Mouse (Mus musculus): ENCODE results near the gene Fam234b.

Gene Fam234b

GRCm38 (mm10) chr6:135197921-135198532 is at the start of gene Fam234b, which contains the start of gene Hebp1:
Gene Fam234b (plus strand): TSS chr6:135197977.
Gene Hebp1 (minus strand): TSS chr6:135198022.
- peak; percentile 39 for DNase-seq (ENCODE audit: low read depth)

GRCm38 (mm10) chr6:135148506-135148905 is 49.3 kb upstream of the Fam234b start:
- DNase-seq (ENCODE audit: low read depth): no peak

GRCm38 (mm10) chr6:135149175-135149574 is 48.6 kb upstream of the Fam234b start:
- DNase-seq (ENCODE audit: low read depth): no peak

- no peak for DNase-seq (ENCODE audit: low read depth)
These were observed 48.1 kb upstream of the Fam234b start for GRCm38 (mm10) chr6:135149722-135150121.

GRCm38 (mm10) chr6:135150311-135150710 is 47.5 kb upstream of the Fam234b start:
- DNase-seq (ENCODE audit: low read depth): no peak

- DNase-seq (ENCODE audit: low read depth): no peak
These were observed 44.1 kb upstream of the Fam234b start for GRCm38 (mm10) chr6:135153719-135154118.

GRCm38 (mm10) chr6:135156597-135156996 is 41.2 kb upstream of the Fam234b start:
- no peak for DNase-seq (ENCODE audit: low read depth)

GRCm38 (mm10) chr6:135157496-135157895 is 40.3 kb upstream of the Fam234b start:
- no peak for DNase-seq (ENCODE audit: low read depth)

GRCm38 (mm10) chr6:135158509-135158908 is 39.3 kb upstream of the Fam234b start:
- no peak for DNase-seq (ENCODE audit: low read depth)

- no peak for DNase-seq (ENCODE audit: low read depth)
These were observed 36.4 kb upstream of the Fam234b start for GRCm38 (mm10) chr6:135161356-135161755.

GRCm38 (mm10) chr6:135162311-135162710 is 35.5 kb upstream of the Fam234b start:
- DNase-seq (ENCODE audit: low read depth): no peak

- no peak for DNase-seq (ENCODE audit: low read depth)
These were observed 34.9 kb upstream of the Fam234b start for GRCm38 (mm10) chr6:135162861-135163260.

- no peak for DNase-seq (ENCODE audit: low read depth)
These were observed 32.6 kb upstream of the Fam234b start for GRCm38 (mm10) chr6:135165191-135165590.

GRCm38 (mm10) chr6:135165706-135166105 is 32.1 kb upstream of the Fam234b start:
- no peak for DNase-seq (ENCODE audit: low read depth)

GRCm38 (mm10) chr6:135166262-135166661 is 31.5 kb upstream of the Fam234b start:
- DNase-seq (ENCODE audit: low read depth): no peak

GRCm38 (mm10) chr6:135166712-135167111 is 31.1 kb upstream of the Fam234b start:
- no peak for DNase-seq (ENCODE audit: low read depth)

- peak; percentile 72 for DNase-seq (ENCODE audit: low read depth)
These were observed 30.1 kb upstream of the Fam234b start for GRCm38 (mm10) chr6:135167380-135168311.

- no peak for DNase-seq (ENCODE audit: low read depth)
These were observed 29.3 kb upstream of the Fam234b start for GRCm38 (mm10) chr6:135168471-135168870.

- no peak for DNase-seq (ENCODE audit: low read depth)
These were observed 28.5 kb upstream of the Fam234b start for GRCm38 (mm10) chr6:135169246-135169645.

- no peak for DNase-seq (ENCODE audit: low read depth)
These were observed 26.0 kb upstream of the Fam234b start for GRCm38 (mm10) chr6:135171736-135172135.

- DNase-seq (ENCODE audit: low read depth): no peak
These were observed 22.8 kb upstream of the Fam234b start for GRCm38 (mm10) chr6:135175014-135175413.

GRCm38 (mm10) chr6:135177271-135177670 is 20.5 kb upstream of the Fam234b start:
- DNase-seq (ENCODE audit: low read depth): no peak

- DNase-seq (ENCODE audit: low read depth): no peak
These were observed 19.2 kb upstream of the Fam234b start for GRCm38 (mm10) chr6:135178599-135178998.

Measured in c-Kit-positive CD71-negative TER-119-negative erythroid progenitor cells, embryonic 14.5 days (primary cell).